Mouse (Mus musculus): ENCODE results near the gene Cox8b.

GRCm38 (mm10) chr7:140948161-140948560 lies 47.9 kb upstream of the Cox8b start:
- TF ChIP-seq MAFK (IDR thresholded peaks at IDR 0.05; ENCODE audit: insufficient read depth, low read depth, low read length): no peak
- no peak for TF ChIP-seq ZNF384 (IDR thresholded peaks at IDR 0.05; ENCODE audit: low read depth, low read length)
- TF ChIP-seq CHD2 (IDR thresholded peaks at IDR 0.05; ENCODE audit: low read depth, low read length): no peak
- no peak for TF ChIP-seq ZC3H11A (IDR thresholded peaks at IDR 0.05; ENCODE audit: borderline replicate concordance, low read depth, low read length)

Data from ES-E14 (cell line).